Mouse (Mus musculus): ENCODE results near the gene Csrnp2.

DNA sequence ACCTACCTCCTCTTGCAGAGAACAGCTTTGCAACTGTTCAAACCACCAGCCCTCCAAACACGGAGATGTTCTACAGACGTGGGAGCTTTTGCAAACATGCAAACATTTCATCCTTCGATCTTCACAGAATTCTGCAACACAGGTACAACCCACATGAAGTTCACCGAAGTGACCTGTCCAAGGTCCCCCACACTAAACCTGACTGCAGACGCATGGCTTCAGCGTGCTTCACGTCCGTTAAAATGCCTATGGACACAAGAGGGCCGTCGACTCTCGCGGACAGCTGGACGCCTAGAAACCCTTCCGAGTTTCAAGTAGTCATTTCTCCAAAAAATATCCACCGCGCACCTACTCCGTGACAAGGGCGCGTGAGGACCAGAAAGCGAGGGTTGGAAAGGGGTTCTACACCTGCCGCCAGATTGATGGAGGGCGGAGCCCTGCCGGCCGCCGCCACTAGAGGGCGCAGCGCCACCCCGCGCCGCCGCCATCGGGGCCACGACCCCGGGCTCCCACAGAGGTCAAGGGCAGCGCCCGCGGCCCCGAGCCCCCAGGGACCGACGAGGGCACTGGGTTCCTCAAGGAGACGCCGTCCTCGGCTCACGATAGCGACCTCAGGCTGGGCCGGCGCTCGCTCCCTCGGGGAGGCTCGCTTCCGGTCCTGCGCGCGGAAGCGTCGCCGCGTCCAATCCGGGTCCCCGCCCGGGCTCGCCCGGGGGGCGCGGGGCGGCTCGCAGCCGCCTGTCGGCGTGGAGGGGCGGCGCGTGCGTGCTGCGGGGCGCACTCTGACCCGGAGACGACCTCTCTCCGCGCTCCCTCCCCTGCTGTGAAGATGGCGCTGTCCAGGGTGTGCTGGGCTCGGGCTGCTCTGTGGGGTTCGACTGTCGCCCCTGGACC lies 26.7 kb downstream of the Csrnp2 start, which contains the start of gene Letmd1:
- TF ChIP-seq EP300 (IDR thresholded peaks at IDR 0.05; ENCODE audit: low read depth in 1 of 2, low read length in 2 of 2) = peak in 1 of 2 experiments; percentile 19; a peak in 1 of 4 replicates
- TF ChIP-seq MYC (IDR thresholded peaks at IDR 0.05; ENCODE audit: low read depth, low read length) = peak; percentile 65
- TF ChIP-seq ELF1 (IDR thresholded peaks at IDR 0.05; ENCODE audit: low read depth, low read length) = peak; percentile 83
- peak; percentile 82 for TF ChIP-seq NRF1 (IDR thresholded peaks at IDR 0.05; ENCODE audit: insufficient read depth, low read depth, low read length, poor library complexity, severe bottlenecking)
- TF ChIP-seq POLR2A (IDR thresholded peaks at IDR 0.05; ENCODE audit: control insufficient read depth in 1 of 2, insufficient read depth in 1 of 2, low read depth in 1 of 2, low read length in 2 of 2, poor library complexity in 1 of 2) = peak; percentile 77 to 90
- TF ChIP-seq CHD2 (IDR thresholded peaks at IDR 0.05; ENCODE audit: low read length) = no peak
- TF ChIP-seq MXI1 (IDR thresholded peaks at IDR 0.05; ENCODE audit: low read depth, low read length) = peak; percentile 91
- TF ChIP-seq USF2 (IDR thresholded peaks at IDR 0.05; ENCODE audit: borderline replicate concordance in 1 of 2, insufficient read depth in 1 of 2, low read depth in 1 of 2, low read length in 2 of 2) = no peak
